Mouse (Mus musculus) lung, embryonic 15.5 days (tissue): ENCODE measurements at regions not wholly inside any gene's neighbourhood (a gene's known extent, or its start where the extent isn't known, plus 50 kb on each side); places are given as distances from the start of the nearest gene placed in this dataset.

Source experiments
- ATAC-seq: fragments of 200-750 bp; cut with Nextera tagmentation; 2 replicates; pipeline ENCODE4 v1.8.0; 2017; ENCODE audit warnings: moderate number of reproducible peaks, borderline replicate concordance; ENCODE audit not compliant: low FRiP score, low TSS enrichment; ENCODE audit errors: extremely low read depth
- H3K27ac ChIP-seq: fragments of 300-500 bp; sonication (generic); 2 replicates; pipeline ENCODE4 v1.5.1; 2015; ENCODE audit warnings: moderate library complexity, mild to moderate bottlenecking, inconsistent platforms
- H3K27me3 ChIP-seq: fragments of 300-500 bp; sonication (generic); 2 replicates; pipeline ENCODE4 v1.6.1; 2015; ENCODE audit warnings: inconsistent platforms
- H3K36me3 ChIP-seq: fragments of 300-500 bp; sonication (generic); 2 replicates; pipeline ENCODE4 v1.6.1; 2015; ENCODE audit warnings: inconsistent platforms
- H3K4me1 ChIP-seq: fragments of 300-500 bp; sonication (generic); 2 replicates; pipeline ENCODE4 v1.6.1; 2015; ENCODE audit warnings: inconsistent platforms
- H3K4me2 ChIP-seq: fragments of 300-500 bp; sonication (generic); 2 replicates; pipeline ENCODE4 v1.6.1; 2015; ENCODE audit warnings: inconsistent platforms, mild to moderate bottlenecking, moderate library complexity
- H3K4me3 ChIP-seq: fragments of 300-500 bp; sonication (generic); 2 replicates; pipeline ENCODE4 v1.5.1; 2015; ENCODE audit warnings: mild to moderate bottlenecking, inconsistent platforms
- H3K9ac ChIP-seq: fragments of 300-500 bp; sonication (generic); 2 replicates; pipeline ENCODE4 v1.6.1; 2015; ENCODE audit warnings: inconsistent platforms
- H3K9me3 ChIP-seq: fragments of 300-500 bp; sonication (generic); 2 replicates; pipeline ENCODE4 v1.6.1; 2016; ENCODE audit warnings: inconsistent platforms
- WGBS: fragments of 180-500 bp; shearing (Covaris S2); methylation state at CpG from one replicate; pipeline ENCODE4 v1.1.7; 2015; 5-methylcytosine and 5-hydroxymethylcytosine counted together

GRCm38 (mm10) chr7:36308726-36309125 is 389.2 kb upstream of the Tshz3 start:
- 85% methylated on average over 9 of the region's 9 CpGs for WGBS
- no peaks in the 10 kb centered on the region for H3K36me3 ChIP-seq

DNA sequence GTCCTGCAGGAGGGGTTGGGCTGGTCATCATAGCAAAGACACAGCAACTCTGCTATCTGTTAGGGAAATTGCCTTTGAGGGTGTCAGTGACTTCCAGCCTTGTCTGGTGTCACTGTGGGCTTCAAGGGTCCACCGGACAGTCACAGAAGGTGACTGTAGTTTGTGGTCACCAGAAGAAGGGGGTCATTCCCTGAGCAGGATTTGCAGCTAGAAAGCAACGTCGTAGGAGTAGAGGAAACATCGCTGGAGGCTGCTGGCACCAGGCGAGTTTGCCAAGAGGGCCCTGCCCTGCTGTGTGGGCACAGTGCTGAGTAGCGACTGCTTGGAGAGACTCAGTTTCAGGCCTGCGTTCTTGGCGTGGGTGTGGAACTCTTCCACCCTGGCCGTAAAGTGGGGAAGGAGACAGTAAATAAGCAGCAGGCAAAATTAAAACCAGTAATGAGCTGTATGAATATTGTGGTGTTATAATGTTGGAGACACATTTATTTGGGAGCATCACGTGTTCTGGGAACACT is 389.8 kb upstream of the Tshz3 start:
- Histone ChIP-seq H3K36me3 (no peaks in the 10 kb centered on the region), H3K4me3 (no peak overlapping the region), H3K27me3 (no peaks in the 10 kb centered on the region), H3K9me3 (no peaks in the 10 kb centered on the region), H3K4me1 (no peaks in the 10 kb centered on the region), H3K4me2 (no peak overlapping the region), H3K27ac (no peak overlapping the region), H3K9ac (no peak overlapping the region)
- 79% methylated on average over 10 of the region's 10 CpGs for WGBS
- no peak for ATAC-seq

More at GRCm38 (mm10) chr7:36308726-36309125, 389.2 kb upstream of the Tshz3 start:
- H3K27ac ChIP-seq, result no peak overlapping the region
- H3K4me2 ChIP-seq, result no peak overlapping the region
- H3K9me3 ChIP-seq, result no peaks in the 10 kb centered on the region
- H3K27me3 ChIP-seq, result no peaks in the 10 kb centered on the region
- H3K4me1 ChIP-seq, result no peaks in the 10 kb centered on the region
- no peak for ATAC-seq
- H3K4me3 ChIP-seq, result no peak overlapping the region
- no peak overlapping the region for H3K9ac ChIP-seq

- no peak overlapping the region for H3K4me2 ChIP-seq
- no peak overlapping the region for H3K4me3 ChIP-seq
- no peaks in the 10 kb centered on the region for H3K9me3 ChIP-seq
- no peaks in the 10 kb centered on the region for H3K27me3 ChIP-seq
- no peak for ATAC-seq
- H3K9ac ChIP-seq, result no peak overlapping the region
- H3K4me1 ChIP-seq, result no peaks in the 10 kb centered on the region
- H3K36me3 ChIP-seq, result no peaks in the 10 kb centered on the region
- no peak overlapping the region for H3K27ac ChIP-seq
These were observed 420.6 kb upstream of the Tshz3 start for GRCm38 (mm10) chr7:36277275-36277674.

DNA sequence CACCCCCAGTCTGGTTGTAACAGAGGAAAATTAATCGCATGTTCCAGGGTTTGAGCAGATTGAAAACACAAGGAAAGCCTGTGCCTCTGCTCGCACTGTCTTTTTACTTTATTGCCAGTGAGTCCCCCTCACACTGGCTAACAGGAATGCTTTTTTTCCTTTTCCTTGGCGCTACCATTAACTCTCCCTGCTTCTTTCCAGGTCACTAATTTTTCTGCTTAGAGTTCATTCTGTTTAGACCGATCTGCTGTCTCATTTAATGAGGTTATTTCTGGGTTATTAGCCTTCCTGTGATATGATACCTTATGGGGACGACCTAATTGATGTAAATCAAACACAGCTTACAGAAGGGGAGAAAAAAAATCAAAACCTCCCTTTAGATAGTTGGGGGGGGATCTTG is 429.0 kb upstream of the Tshz3 start:
- WGBS, result 45% methylated on average over 5 of the region's 5 CpGs
- no peak for ATAC-seq
- H3K9ac ChIP-seq, result no peak overlapping the region
- H3K4me1 ChIP-seq, result no peaks in the 10 kb centered on the region
- H3K36me3 ChIP-seq, result no peaks in the 10 kb centered on the region
- no peak overlapping the region for H3K4me2 ChIP-seq
- no peak overlapping the region for H3K4me3 ChIP-seq
- no peaks in the 10 kb centered on the region for H3K9me3 ChIP-seq
- no peaks in the 10 kb centered on the region for H3K27me3 ChIP-seq
- no peak overlapping the region for H3K27ac ChIP-seq

DNA sequence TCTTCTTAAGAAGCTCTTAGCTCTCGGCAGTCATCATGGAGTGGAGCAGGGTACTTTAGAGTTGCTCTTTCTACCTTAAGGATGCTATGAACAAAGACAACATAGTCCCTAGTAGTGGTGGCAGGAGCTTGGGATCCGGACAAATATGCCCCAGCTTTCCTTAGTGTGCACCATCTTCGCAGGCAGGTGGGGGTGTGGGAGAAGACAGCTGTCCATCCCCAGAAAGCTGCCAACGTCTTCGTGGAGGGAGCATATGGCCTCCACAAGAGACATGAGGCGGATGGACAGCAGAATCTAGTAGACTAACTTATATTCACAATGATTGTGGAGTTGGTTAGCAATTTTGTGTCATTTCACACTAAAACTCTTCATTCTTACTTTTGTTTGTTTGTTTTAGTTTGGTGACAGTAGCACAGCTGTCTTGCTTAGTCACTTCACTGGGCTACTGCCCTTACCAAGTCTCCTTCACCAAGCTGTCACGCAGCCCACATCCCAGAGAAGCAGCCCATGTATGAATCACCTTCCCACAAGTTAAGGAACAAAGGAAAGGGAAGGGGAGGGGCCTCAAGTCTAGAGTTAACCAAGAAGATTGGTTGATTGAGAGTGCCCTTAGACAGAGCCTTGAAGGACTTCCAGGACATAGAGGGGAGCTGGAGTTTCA is 432.6 kb upstream of the Tshz3 start:
- Histone ChIP-seq H3K4me1 (no peaks in the 10 kb centered on the region), H3K9me3 (no peaks in the 10 kb centered on the region), H3K4me3 (no peak overlapping the region), H3K27me3 (no peaks in the 10 kb centered on the region), H3K4me2 (no peak overlapping the region), H3K36me3 (no peaks in the 10 kb centered on the region), H3K27ac (no peak overlapping the region), H3K9ac (no peak overlapping the region)
- 75% methylated on average over 7 of the region's 7 CpGs for WGBS
- ATAC-seq, result no peak

GRCm38 (mm10) chr7:36262124-36262710 is 435.7 kb upstream of the Tshz3 start:
- H3K27ac ChIP-seq, result no peak overlapping the region
- WGBS, result 51% methylated on average over 8 of the region's 8 CpGs
- ATAC-seq, result no peak

DNA sequence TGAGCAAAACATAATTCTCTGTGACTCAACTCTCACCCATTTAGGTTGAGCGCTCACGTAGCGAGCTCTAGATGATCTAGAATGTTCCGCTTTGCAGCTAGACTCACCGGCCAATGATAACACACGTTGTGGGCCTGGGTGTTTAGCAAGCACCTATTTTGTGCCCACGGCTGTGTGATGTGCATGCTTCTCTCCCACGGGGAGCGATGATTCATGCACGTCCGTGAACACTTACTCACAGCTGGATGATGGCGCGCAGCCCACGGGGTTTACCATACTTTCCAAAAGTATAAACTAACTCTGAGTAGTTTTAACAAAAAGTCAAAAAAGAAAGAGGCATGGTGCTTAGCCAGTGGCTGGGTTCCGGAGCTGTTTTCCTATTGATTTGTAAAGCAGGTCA is 440.8 kb upstream of the Tshz3 start:
- Histone ChIP-seq H3K27ac (no peak overlapping the region), H3K4me3 (no peak overlapping the region), H3K36me3 (no peaks in the 10 kb centered on the region), H3K4me2 (no peak overlapping the region), H3K9me3 (no peaks in the 10 kb centered on the region), H3K4me1 (no peaks in the 10 kb centered on the region), H3K9ac (no peak overlapping the region), H3K27me3 (no peaks in the 10 kb centered on the region)
- no peak for ATAC-seq
- WGBS, result 82% methylated on average over 15 of the region's 15 CpGs

More at GRCm38 (mm10) chr7:36262124-36262710, 435.7 kb upstream of the Tshz3 start:
- Histone ChIP-seq H3K36me3 (no peaks in the 10 kb centered on the region), H3K27me3 (no peaks in the 10 kb centered on the region), H3K9ac (no peak overlapping the region), H3K4me3 (no peak overlapping the region), H3K4me1 (no peaks in the 10 kb centered on the region), H3K4me2 (no peak overlapping the region), H3K9me3 (no peaks in the 10 kb centered on the region)

- Histone ChIP-seq H3K4me3 (no peak overlapping the region), H3K4me1 (no peaks in the 10 kb centered on the region), H3K36me3 (no peaks in the 10 kb centered on the region), H3K9me3 (no peaks in the 10 kb centered on the region), H3K27ac (no peak overlapping the region), H3K9ac (no peak overlapping the region), H3K4me2 (no peak overlapping the region), H3K27me3 (no peaks in the 10 kb centered on the region)
- no peak; the same call in 1 of the 2 replicates for ATAC-seq
These were observed 444.6 kb upstream of the Zfp507 start for GRCm38 (mm10) chr7:36247356-36247755.

- Histone ChIP-seq H3K4me2 (no peak overlapping the region), H3K36me3 (no peaks in the 10 kb centered on the region), H3K27ac (no peak overlapping the region), H3K9ac (no peak overlapping the region), H3K27me3 (no peaks in the 10 kb centered on the region), H3K9me3 (no peaks in the 10 kb centered on the region), H3K4me1 (no peaks in the 10 kb centered on the region), H3K4me3 (no peak overlapping the region)
- ATAC-seq, result no peak
- 91% methylated on average over 2 of the region's 2 CpGs for WGBS
These were observed 433.9 kb upstream of the Zfp507 start for GRCm38 (mm10) chr7:36236673-36237072.

DNA sequence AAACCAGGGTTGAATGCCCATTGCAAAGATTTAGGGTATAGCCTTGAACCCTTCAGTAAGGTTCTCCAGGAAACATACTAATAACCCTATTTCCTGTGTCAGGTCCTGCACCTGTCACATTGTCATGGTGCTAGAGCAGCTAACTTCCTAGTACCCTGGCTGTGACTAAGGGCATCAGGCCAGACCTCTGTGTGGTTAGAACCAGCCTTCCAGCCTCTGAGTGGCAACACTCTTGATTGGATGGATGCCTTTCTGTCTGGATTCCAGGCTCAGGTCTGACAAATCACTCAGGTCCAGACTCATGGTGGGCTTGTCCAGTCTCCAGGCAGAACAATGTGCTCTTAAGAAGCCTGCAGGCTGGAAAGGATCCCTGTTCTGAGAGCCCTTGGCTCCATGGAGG is 426.2 kb upstream of the Zfp507 start:
- Histone ChIP-seq H3K4me2 (no peak overlapping the region), H3K27ac (no peak overlapping the region), H3K9me3 (no peaks in the 10 kb centered on the region), H3K4me1 (no peaks in the 10 kb centered on the region), H3K36me3 (no peaks in the 10 kb centered on the region), H3K27me3 (no peaks in the 10 kb centered on the region), H3K9ac (no peak overlapping the region), H3K4me3 (no peak overlapping the region)
- ATAC-seq, result no peak

GRCm38 (mm10) chr7:36224416-36224815 is 421.6 kb upstream of the Zfp507 start:
- H3K4me2 ChIP-seq, result no peak overlapping the region
- H3K36me3 ChIP-seq, result no peaks in the 10 kb centered on the region
- WGBS, result 88% methylated on average over 8 of the region's 8 CpGs
- no peaks in the 10 kb centered on the region for H3K4me1 ChIP-seq
- H3K9ac ChIP-seq, result no peak overlapping the region
- no peak overlapping the region for H3K27ac ChIP-seq
- H3K4me3 ChIP-seq, result no peak overlapping the region
- ATAC-seq, result no peak
- no peaks in the 10 kb centered on the region for H3K27me3 ChIP-seq
- no peaks in the 10 kb centered on the region for H3K9me3 ChIP-seq

GRCm38 (mm10) chr7:36218386-36218785 is 415.6 kb upstream of the Zfp507 start:
- WGBS, result 59% methylated on average over 2 of the region's 2 CpGs
- Histone ChIP-seq H3K4me3 (no peak overlapping the region), H3K4me2 (no peak overlapping the region), H3K9me3 (no peaks in the 10 kb centered on the region), H3K36me3 (no peaks in the 10 kb centered on the region), H3K27ac (no peak overlapping the region), H3K4me1 (no peaks in the 10 kb centered on the region), H3K27me3 (no peaks in the 10 kb centered on the region), H3K9ac (no peak overlapping the region)
- no peak for ATAC-seq
